Mouse (Mus musculus) kidney, adult 2 months (tissue): ENCODE results near the gene F8.

ENCODE experiments used
- CTCF ChIP-seq: fragments of 200-500 bp; conservative IDR thresholded peaks from 2 replicates; pipeline ENCODE4 v1.5.1; 2011; ENCODE audit warnings: low read depth, mild to moderate bottlenecking, control low read depth, low read length, moderate library complexity, mixed read lengths; ENCODE audit not compliant: insufficient read depth, insufficient read length
- POLR2A ChIP-seq: fragments of 200-500 bp; IDR thresholded peaks from one replicate; pipeline ENCODE4 v1.6.1; 2011; ENCODE audit warnings: low read depth, low read length, control low read depth

- TF ChIP-seq POLR2A (no peak), CTCF (no peak)
Measured at GRCm38 (mm10) chrX:75376815-75377214, 5.6 kb downstream of the F8 start.
